Mouse (Mus musculus): ENCODE measurements around the gene Acoxl. TPM values are rescaled to one million over a fixed set of nuclear protein-coding genes. Genes with fewer than 3 reads are reported as not detected.

Gene Acoxl
- 0.07 and 0.15 TPM in 2 replicates for polyA plus RNA-seq (2015; fragmentation: Nextera tagmentation; extraction: Ambion mirVana)

DNA sequence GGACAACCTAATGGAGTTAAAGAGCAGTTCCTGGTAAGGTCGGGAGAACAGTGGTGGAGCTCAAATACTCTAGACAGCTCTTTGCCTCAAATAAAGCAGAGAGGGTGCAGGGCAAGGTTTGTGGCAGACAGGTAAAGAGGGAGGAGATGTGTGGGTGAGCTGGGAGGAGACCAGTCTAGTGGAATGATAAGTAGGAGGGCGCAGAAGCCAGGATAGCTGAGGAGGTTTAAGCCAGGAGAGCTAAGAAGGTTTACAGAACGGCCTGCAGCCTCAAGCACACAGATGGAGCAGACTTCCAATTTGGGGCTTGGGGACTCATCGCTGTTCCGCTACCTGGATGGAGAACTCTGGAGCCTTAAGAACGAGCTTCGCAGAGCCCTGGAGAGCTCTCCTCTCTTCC lies at the start of gene Acoxl:
Acoxl (plus strand) TSS at position 301 of the 400 bp plus-strand sequence.
- Histone ChIP-seq H3K9ac (ENCODE audit: low read depth, low read length) (no peak within 1 kb of the TSS), H3K4me1 (ENCODE audit: control insufficient read depth, insufficient read depth, low read depth, low read length) (no peaks in the 10 kb centered on the region), H3K4me2 (ENCODE audit: low read length) (no peak within 1 kb of the TSS), H3K9me3 (ENCODE audit: control insufficient read depth, low read length) (no peaks in the 10 kb centered on the region), H3K27ac (ENCODE audit: low read depth, low read length) (no peak within 1 kb of the TSS), H3K4me3 (ENCODE audit: low read length) (no peak within 1 kb of the TSS), H3K36me3 (ENCODE audit: control insufficient read depth, insufficient read depth, low read length) (no peaks in the 10 kb centered on the region), H3K27me3 (replicated peaks; ENCODE audit: control insufficient read depth, insufficient read depth, low read length) (peaks cover 10% of the 10 kb centered on the region; the same call in 1 of the 2 replicates)
- 79% methylated on average over 7 of the region's 7 CpGs for WGBS
- no peak for ATAC-seq

DNA sequence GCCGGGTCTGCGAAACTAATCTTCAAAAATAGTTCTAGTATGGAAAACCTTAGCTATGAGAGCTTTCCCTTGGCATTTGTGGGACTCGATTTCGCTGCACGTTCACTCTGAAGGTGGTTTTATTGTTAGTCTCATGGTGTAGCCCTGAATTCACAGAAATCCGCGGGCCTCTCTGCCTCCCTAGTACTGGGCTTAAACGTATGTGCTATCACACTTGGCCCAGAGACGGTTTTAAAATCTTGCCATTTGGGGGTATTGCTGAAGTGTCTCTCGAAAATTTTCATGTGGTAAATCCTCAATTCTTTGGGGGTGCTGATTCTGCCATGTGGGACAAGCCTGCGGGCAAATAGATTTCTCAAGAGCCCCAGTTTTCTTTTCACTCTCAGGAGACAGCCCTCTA lies 49.5 kb upstream of the Acoxl start:
- Histone ChIP-seq H3K27me3 (replicated peaks; ENCODE audit: control insufficient read depth, insufficient read depth, low read length) (no peaks in the 10 kb centered on the region), H3K4me1 (ENCODE audit: control insufficient read depth, insufficient read depth, low read depth, low read length) (peaks cover 21% of the 10 kb centered on the region), H3K36me3 (ENCODE audit: control insufficient read depth, insufficient read depth, low read length) (no peaks in the 10 kb centered on the region), H3K4me3 (ENCODE audit: low read length) (peak overlapping the region; percentile 74), H3K9ac (ENCODE audit: low read depth, low read length) (peak overlapping the region; percentile 74), H3K4me2 (ENCODE audit: low read length) (peak overlapping the region; percentile 78), H3K27ac (ENCODE audit: low read depth, low read length) (peak overlapping the region; percentile 52), H3K9me3 (ENCODE audit: control insufficient read depth, low read length) (no peaks in the 10 kb centered on the region)
- ATAC-seq, result peak; percentile 26; the same call in 1 of the 2 replicates
- 5% methylated on average over 11 of the region's 11 CpGs for WGBS

DNA sequence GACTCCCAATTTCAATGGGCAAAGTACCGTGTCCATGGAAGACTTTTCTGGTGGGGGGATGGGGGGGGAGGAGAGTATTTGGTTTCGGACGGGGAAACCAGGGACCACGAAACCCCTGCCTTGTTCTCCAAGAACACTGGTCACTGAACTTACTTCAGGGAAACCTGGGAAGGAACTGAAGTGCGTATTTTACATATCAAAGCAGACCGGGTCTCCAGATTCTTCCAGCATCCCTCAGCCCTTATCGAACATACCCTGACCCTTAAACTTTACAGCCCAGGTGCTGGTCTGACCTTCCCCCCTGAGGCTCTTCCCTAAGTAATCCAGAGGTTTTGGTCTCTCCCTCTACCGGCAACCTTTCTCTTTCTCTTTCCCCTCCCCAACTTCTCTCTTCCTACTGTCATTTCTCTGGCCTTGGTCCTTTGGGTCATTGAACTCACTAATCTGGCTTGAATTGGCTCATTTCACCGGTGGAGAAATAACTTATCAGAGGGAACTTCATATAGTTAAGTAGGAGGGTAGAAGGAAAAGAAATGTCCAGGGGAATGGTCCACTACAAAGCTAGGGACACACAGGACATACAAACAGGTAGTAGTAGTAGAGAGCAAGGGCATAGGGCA lies 48.9 kb upstream of the Acoxl start:
- Histone ChIP-seq H3K4me1 (ENCODE audit: control insufficient read depth, insufficient read depth, low read depth, low read length) (peaks cover 21% of the 10 kb centered on the region), H3K36me3 (ENCODE audit: control insufficient read depth, insufficient read depth, low read length) (no peaks in the 10 kb centered on the region), H3K27ac (ENCODE audit: low read depth, low read length) (no peak overlapping the region), H3K4me3 (ENCODE audit: low read length) (no peak overlapping the region; the same call in 1 of the 2 replicates), H3K9ac (ENCODE audit: low read depth, low read length) (peak overlapping the region; percentile 74), H3K27me3 (replicated peaks; ENCODE audit: control insufficient read depth, insufficient read depth, low read length) (no peaks in the 10 kb centered on the region), H3K4me2 (ENCODE audit: low read length) (peak overlapping the region; percentile 78), H3K9me3 (ENCODE audit: control insufficient read depth, low read length) (no peaks in the 10 kb centered on the region)
- no peak for ATAC-seq
- WGBS, result 22% methylated on average over 9 of the region's 9 CpGs

DNA sequence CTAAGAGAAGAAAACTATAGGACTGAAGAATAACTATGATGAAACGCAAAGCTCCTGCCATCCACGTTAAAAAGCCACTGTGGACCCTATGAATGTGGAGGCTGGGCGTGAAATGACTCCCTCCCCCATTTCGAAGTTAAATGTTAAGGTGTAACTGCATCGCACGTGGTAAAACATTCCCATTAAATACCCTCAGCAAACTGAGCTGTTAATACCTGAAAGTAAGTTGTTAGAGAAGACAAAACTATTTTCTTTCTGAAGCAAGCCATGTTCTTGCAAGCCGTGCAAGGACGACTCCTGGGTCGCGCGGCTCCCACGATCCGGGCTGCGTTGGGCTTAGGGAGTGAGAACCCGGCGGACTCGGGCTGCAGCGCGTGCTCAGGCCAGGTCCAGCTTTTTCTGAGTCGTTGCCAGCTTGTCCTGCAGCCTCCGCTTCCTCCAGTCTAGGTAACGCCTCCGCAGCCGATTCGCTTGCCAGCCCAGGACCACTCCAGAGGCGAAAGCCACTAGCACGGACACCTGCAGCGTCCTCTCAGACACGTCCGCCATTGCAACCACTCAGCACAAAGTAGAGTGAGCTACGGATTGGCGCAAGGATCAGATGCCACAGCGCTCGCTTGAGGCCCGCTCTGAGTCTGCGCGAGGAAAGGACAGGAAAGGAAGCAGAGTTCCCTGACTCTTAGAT lies 46.6 kb upstream of the Acoxl start, which contains the start of gene Mtln:
Mtln (minus strand) TSS at position 570 of the 685 bp plus-strand sequence.
- ATAC-seq, result peak; percentile 97

DNA sequence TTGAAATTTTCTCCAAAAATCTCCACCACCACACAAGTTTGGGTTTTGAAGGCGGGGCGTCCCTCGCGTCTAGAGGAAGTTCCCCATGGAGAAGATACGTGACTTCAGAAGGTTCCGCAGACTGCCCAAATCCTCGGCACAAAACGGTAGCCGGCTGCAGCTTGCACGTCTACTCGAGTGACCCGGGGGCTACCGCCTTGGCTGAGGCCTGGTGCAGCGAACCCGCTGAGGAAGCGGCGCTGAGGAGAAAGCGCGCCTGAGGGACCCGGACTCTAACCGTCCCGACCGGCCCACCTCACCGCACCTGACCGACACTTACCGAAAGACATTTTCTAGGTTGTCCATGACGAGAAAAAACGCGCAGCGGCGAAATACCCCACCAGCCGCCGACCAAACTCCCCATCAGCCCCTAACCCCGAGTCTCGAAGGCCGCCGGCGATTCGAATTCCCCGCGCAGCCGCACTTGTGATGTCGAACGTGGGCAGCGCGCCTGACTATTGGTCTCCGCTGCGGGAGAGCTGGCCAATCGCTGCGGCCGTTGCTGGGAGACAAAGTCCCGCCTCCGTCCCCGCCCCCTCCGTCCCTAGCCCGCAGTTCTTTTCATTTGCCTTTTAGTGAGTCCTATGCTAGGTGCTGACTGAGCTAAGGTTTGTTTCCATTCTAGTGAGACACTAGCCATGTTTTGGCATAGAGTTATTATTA lies 7.1 kb upstream of the Acoxl start, which contains the start of gene Bub1:
Bub1 (minus strand) TSS at position 465 of the 702 bp plus-strand sequence.
- H3K27ac ChIP-seq (ENCODE audit: low read depth, low read length), result peak within 1 kb of the TSS; percentile 66
- under 1% methylated on average over 56 of the region's 56 CpGs for WGBS
- no peaks in the 10 kb centered on the region for H3K27me3 ChIP-seq (replicated peaks; ENCODE audit: control insufficient read depth, insufficient read depth, low read length)
- H3K9ac ChIP-seq (ENCODE audit: low read depth, low read length), result peak within 1 kb of the TSS; percentile 65
- peak within 1 kb of the TSS; percentile 54 for H3K4me3 ChIP-seq (ENCODE audit: low read length)
- H3K4me2 ChIP-seq (ENCODE audit: low read length), result peak within 1 kb of the TSS; percentile 96
- H3K4me1 ChIP-seq (ENCODE audit: control insufficient read depth, insufficient read depth, low read depth, low read length), result peaks cover 7% of the 10 kb centered on the region
- H3K36me3 ChIP-seq (ENCODE audit: control insufficient read depth, insufficient read depth, low read length), result no peaks in the 10 kb centered on the region
- H3K9me3 ChIP-seq (ENCODE audit: control insufficient read depth, low read length), result no peaks in the 10 kb centered on the region
- peak; percentile 100 for ATAC-seq

More for the DNA sequence above, 46.6 kb upstream of the Acoxl start, which contains the start of gene Mtln:
- WGBS, result 1% methylated on average over 37 of the region's 37 CpGs
- no peaks in the 10 kb centered on the region for H3K27me3 ChIP-seq (replicated peaks; ENCODE audit: control insufficient read depth, insufficient read depth, low read length)
- peak within 1 kb of the TSS; percentile 94 for H3K27ac ChIP-seq (ENCODE audit: low read depth, low read length)
- peak within 1 kb of the TSS; percentile 74 for H3K4me2 ChIP-seq (ENCODE audit: low read length)
- H3K4me1 ChIP-seq (ENCODE audit: control insufficient read depth, insufficient read depth, low read depth, low read length), result peaks cover 21% of the 10 kb centered on the region
- no peaks in the 10 kb centered on the region for H3K36me3 ChIP-seq (ENCODE audit: control insufficient read depth, insufficient read depth, low read length)
- H3K9ac ChIP-seq (ENCODE audit: low read depth, low read length), result peak within 1 kb of the TSS; percentile 85
- no peaks in the 10 kb centered on the region for H3K9me3 ChIP-seq (ENCODE audit: control insufficient read depth, low read length)
- peak within 1 kb of the TSS; percentile 86 for H3K4me3 ChIP-seq (ENCODE audit: low read length)

DNA sequence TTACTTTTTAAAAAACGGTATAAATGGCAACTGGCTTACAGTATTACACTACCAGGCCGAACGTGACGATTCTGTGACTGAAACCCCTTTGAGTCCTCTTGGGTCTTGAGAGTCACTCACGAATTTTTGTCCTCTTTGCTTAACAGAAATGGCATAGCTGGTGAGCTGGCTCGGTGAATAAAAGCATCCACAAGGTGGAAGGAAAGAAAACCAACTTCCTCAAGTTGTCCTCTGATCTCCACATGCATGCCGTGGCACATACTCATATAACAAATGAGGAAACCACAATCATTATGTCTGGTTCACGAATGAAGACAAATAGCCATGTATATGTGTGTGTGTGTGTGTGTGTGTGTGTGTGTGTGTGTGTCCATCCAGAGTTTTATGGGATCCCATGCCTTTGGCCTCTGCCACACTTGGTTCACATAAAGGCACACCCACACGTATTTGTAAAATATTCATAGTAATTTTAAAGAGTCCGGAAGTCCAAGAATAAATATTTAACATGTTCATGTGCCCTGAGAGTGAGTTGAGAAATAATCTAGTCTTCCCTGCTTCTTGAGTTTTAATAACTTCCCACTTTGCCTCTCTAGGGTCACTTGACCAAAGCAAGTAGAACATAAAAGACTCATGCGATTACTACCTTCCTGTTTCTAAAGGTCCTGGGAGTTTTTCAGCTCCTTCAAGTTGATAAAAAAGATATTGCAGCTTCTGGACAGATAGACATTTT lies 6.4 kb upstream of the Acoxl start:
- H3K4me2 ChIP-seq (ENCODE audit: low read length), result peak overlapping the region; percentile 96
- H3K9ac ChIP-seq (ENCODE audit: low read depth, low read length), result peak overlapping the region; percentile 65
- peak overlapping the region; percentile 54 for H3K4me3 ChIP-seq (ENCODE audit: low read length)
- H3K27me3 ChIP-seq (replicated peaks; ENCODE audit: control insufficient read depth, insufficient read depth, low read length), result no peaks in the 10 kb centered on the region
- H3K36me3 ChIP-seq (ENCODE audit: control insufficient read depth, insufficient read depth, low read length), result no peaks in the 10 kb centered on the region
- H3K9me3 ChIP-seq (ENCODE audit: control insufficient read depth, low read length), result no peaks in the 10 kb centered on the region
- 35% methylated on average over 11 of the region's 11 CpGs for WGBS
- H3K27ac ChIP-seq (ENCODE audit: low read depth, low read length), result peak overlapping the region; percentile 66
- H3K4me1 ChIP-seq (ENCODE audit: control insufficient read depth, insufficient read depth, low read depth, low read length), result peaks cover 7% of the 10 kb centered on the region
- no peak for ATAC-seq

DNA sequence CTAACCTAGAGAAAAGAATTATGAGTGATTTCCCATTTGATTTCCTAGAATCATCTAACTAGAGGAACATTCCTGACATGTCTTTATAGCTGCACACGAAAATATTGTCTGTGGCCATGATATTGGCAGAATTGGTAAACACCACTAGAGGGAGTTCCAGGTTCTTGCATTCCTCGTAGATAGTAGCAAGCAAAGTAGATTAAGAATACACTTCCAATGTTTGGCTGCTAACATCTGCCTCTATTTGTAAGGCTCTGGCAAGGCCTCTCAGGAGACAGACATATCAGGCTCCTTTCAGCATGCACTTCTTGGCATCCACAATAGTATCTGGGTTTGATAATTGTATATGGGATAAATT lies 5.9 kb upstream of the Acoxl start:
- H3K27ac ChIP-seq (ENCODE audit: low read depth, low read length), result no peak overlapping the region
- ATAC-seq, result no peak
- peaks cover 7% of the 10 kb centered on the region for H3K4me1 ChIP-seq (ENCODE audit: control insufficient read depth, insufficient read depth, low read depth, low read length)
- H3K4me3 ChIP-seq (ENCODE audit: low read length), result no peak overlapping the region
- H3K36me3 ChIP-seq (ENCODE audit: control insufficient read depth, insufficient read depth, low read length), result no peaks in the 10 kb centered on the region
- no peak overlapping the region for H3K9ac ChIP-seq (ENCODE audit: low read depth, low read length)
- WGBS, result 18% methylated on average over 2 of the region's 2 CpGs
- no peaks in the 10 kb centered on the region for H3K9me3 ChIP-seq (ENCODE audit: control insufficient read depth, low read length)
- no peaks in the 10 kb centered on the region; the same call in 1 of the 2 replicates for H3K27me3 ChIP-seq (replicated peaks; ENCODE audit: control insufficient read depth, insufficient read depth, low read length)
- no peak overlapping the region for H3K4me2 ChIP-seq (ENCODE audit: low read length)

DNA sequence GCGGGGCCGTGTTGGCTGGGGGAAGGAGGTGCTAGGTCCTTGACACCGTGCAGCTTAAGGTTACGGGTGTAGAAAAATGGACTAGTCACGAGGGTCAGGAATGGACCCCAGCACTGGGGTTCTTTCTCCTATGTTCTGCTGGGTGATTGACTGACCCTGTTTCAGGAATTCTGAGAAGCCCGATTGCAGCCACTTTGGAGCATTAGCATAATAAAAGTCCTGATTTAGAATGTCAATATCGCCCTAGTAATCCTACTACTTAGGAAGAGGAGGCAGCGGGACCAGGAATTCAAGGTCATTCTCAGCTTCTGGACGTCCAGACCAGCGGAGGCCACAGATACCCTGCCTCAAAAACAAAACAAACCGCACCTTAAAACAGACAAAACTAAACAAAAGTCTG lies 749 bp downstream of the Acoxl start:
- H3K4me1 ChIP-seq (ENCODE audit: control insufficient read depth, insufficient read depth, low read depth, low read length), result no peaks in the 10 kb centered on the region
- H3K4me3 ChIP-seq (ENCODE audit: low read length), result no peak overlapping the region
- peaks cover 10% of the 10 kb centered on the region; the same call in 1 of the 2 replicates for H3K27me3 ChIP-seq (replicated peaks; ENCODE audit: control insufficient read depth, insufficient read depth, low read length)
- WGBS, result 13% methylated on average over 11 of the region's 11 CpGs
- H3K9me3 ChIP-seq (ENCODE audit: control insufficient read depth, low read length), result no peaks in the 10 kb centered on the region
- no peaks in the 10 kb centered on the region for H3K36me3 ChIP-seq (ENCODE audit: control insufficient read depth, insufficient read depth, low read length)
- H3K27ac ChIP-seq (ENCODE audit: low read depth, low read length), result no peak overlapping the region
- H3K4me2 ChIP-seq (ENCODE audit: low read length), result no peak overlapping the region
- ATAC-seq, result no peak
- H3K9ac ChIP-seq (ENCODE audit: low read depth, low read length), result no peak overlapping the region
